Mouse (Mus musculus) forebrain, embryonic 14.5 days (tissue): ENCODE results near the gene Atpaf2. TPM values are rescaled to one million over a fixed set of nuclear protein-coding genes. Genes with fewer than 3 reads are reported as not detected.

ENCODE experiments used
- ATAC-seq: fragments of 200-750 bp; cut with Nextera tagmentation; 2 replicates; pipeline ENCODE4 v1.8.0; 2017; ENCODE audit warnings: mild to moderate bottlenecking, moderate library complexity
- DNase-seq: peaks from one replicate; pipeline ENCODE4 v3.0.0-alpha.2; 2015; ENCODE audit warnings: low spot score
- H3K27ac ChIP-seq: fragments of 300-500 bp; sonication (generic); 2 replicates; pipeline ENCODE4 v1.5.1; 2014; ENCODE audit warnings: low read depth, mild to moderate bottlenecking, control low read depth, low read length, moderate library complexity
- H3K27me3 ChIP-seq: fragments of 300-500 bp; sonication (generic); replicated peaks from 2 replicates; pipeline ENCODE4 v1.6.1; 2014; ENCODE audit warnings: low read length, control low read depth, mixed read lengths; ENCODE audit not compliant: control insufficient read depth, insufficient read depth
- H3K36me3 ChIP-seq: fragments of 300-500 bp; sonication (generic); 2 replicates; pipeline ENCODE4 v1.6.1; 2014; ENCODE audit warnings: low read length, control low read depth; ENCODE audit not compliant: control insufficient read depth, insufficient read depth
- H3K4me1 ChIP-seq: fragments of 300-500 bp; sonication (generic); 2 replicates; pipeline ENCODE4 v1.6.1; 2014; ENCODE audit warnings: antibody characterized with exemption, low read length, control low read depth; ENCODE audit not compliant: control insufficient read depth, insufficient read depth
- H3K4me2 ChIP-seq: fragments of 300-500 bp; sonication (generic); 2 replicates; pipeline ENCODE4 v1.6.1; 2014; ENCODE audit warnings: mild to moderate bottlenecking, control low read depth, low read length
- H3K4me3 ChIP-seq: fragments of 300-500 bp; sonication (generic); 2 replicates; pipeline ENCODE4 v1.5.1; 2014; ENCODE audit warnings: low read depth, low read length, control low read depth
- H3K9ac ChIP-seq: fragments of 300-500 bp; sonication (generic); 2 replicates; pipeline ENCODE4 v1.6.1; 2014; ENCODE audit warnings: mild to moderate bottlenecking, low read length, control low read depth, moderate library complexity
- H3K9me3 ChIP-seq: fragments of 300-500 bp; sonication (generic); replicated peaks from 2 replicates; pipeline ENCODE4 v1.6.1; 2016; ENCODE audit warnings: low read length, control low read depth, mixed read lengths; ENCODE audit not compliant: control insufficient read depth
- WGBS: fragments of 180-500 bp; shearing (Covaris S2); extraction: QIAGEN DNeasy Blood & Tissue Kit; methylation state at CpG from one replicate; pipeline ENCODE4 v1.1.7; 2014; 5-methylcytosine and 5-hydroxymethylcytosine counted together
- polyA plus RNA-seq: library from polyadenylated mRNA; unstranded; fragments of >200 nt; fragmentation: Nextera tagmentation; extraction: Ambion mirVana; gene quantifications from 2 replicates; pipeline ENCODE4 v1.2.1, GENCODE M21; 2014

Gene Atpaf2
- polyA plus RNA-seq, 1 experiment from 2014 or later = 40.3 TPM

DNA sequence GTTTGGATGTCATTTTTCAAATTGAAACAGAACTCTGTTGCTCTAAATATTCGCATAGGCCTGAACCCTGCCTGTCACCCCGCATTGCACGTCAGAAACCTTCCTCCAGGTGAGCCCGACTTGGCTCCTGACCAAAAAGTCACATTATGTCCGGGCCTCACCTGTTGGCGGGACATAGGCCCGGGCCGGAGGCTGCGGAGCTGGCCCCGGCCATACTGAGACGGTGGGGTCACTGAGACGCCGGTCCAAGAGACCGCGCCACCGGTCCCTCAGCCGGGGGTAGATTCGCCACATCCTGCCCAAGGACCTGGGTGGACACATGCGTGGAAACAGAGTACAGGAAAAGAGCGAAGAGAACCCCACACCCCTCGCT lies 1.7 kb downstream of the Atpaf2 start:
- no peak for ATAC-seq

DNA sequence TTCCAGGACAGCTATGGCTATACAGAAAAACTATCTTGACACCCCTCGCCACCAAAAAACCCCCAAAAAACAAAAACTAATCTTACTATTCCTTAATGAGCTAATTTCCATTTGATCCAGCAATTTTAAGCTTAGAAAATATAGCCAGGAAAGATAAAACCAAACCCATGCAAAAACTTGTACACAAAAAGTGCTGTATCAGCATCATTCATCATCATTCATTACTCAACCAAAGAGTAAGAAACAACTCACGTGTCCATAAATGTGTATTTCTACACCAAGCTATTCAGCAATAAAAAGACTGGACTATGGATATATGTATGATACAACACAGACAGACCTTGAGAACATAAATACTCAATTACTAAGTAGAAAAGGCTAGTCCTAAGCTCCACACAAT lies 5.3 kb downstream of the Atpaf2 start:
- no peak for ATAC-seq
- H3K36me3 ChIP-seq = peaks cover 15% of the 10 kb centered on the region
- H3K4me2 ChIP-seq = no peak overlapping the region
- H3K27ac ChIP-seq = no peak overlapping the region
- no peaks in the 10 kb centered on the region for H3K27me3 ChIP-seq
- peaks cover 9% of the 10 kb centered on the region for H3K4me1 ChIP-seq
- H3K9ac ChIP-seq = no peak overlapping the region
- no peak overlapping the region for H3K4me3 ChIP-seq
- 91% methylated on average over 2 of the region's 2 CpGs for WGBS
- no peak for DNase-seq
- no peaks in the 10 kb centered on the region for H3K9me3 ChIP-seq

More for the DNA sequence above, 1.7 kb downstream of the Atpaf2 start:
- peak overlapping the region; percentile 79 for H3K4me2 ChIP-seq
- whole genome bisulfite sequencing = under 1% methylated on average over 21 of the region's 21 CpGs
- no peaks in the 10 kb centered on the region for H3K36me3 ChIP-seq
- H3K4me1 ChIP-seq = peaks cover 19% of the 10 kb centered on the region
- H3K4me3 ChIP-seq = peak overlapping the region; percentile 78
- peak overlapping the region; percentile 84 for H3K9ac ChIP-seq
- no peaks in the 10 kb centered on the region for H3K27me3 ChIP-seq
- H3K9me3 ChIP-seq = no peaks in the 10 kb centered on the region
- peak overlapping the region; percentile 63 for H3K27ac ChIP-seq
- DNase-seq = no peak

DNA sequence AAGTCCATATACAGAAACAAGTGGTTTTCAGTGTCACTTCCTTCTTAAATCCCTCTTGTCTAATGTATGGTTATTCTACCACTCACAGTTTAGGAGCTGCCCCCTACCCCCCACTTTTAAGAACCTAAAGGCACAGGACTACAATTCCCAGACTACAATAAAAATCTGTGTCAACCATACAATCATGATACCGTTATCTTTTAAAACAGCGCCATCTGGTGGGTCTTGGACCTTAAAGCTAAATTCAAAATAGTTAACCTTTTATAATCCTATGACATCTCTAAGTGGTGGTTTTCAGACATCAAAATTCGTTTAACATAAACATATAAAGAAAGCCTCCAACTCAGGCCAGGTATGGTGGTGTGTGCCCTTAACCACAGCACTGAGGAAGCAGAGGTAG lies 6.1 kb downstream of the Atpaf2 start:
- DNase-seq (peak; percentile 93), ATAC-seq (no peak)
- Histone ChIP-seq H3K36me3 (peaks cover 23% of the 10 kb centered on the region), H3K9ac (no peak overlapping the region), H3K4me1 (peaks cover 9% of the 10 kb centered on the region), H3K4me3 (no peak overlapping the region), H3K4me2 (no peak overlapping the region), H3K27ac (no peak overlapping the region), H3K9me3 (no peaks in the 10 kb centered on the region), H3K27me3 (no peaks in the 10 kb centered on the region)
- WGBS = 9% methylated on average over 3 of the region's 3 CpGs

DNA sequence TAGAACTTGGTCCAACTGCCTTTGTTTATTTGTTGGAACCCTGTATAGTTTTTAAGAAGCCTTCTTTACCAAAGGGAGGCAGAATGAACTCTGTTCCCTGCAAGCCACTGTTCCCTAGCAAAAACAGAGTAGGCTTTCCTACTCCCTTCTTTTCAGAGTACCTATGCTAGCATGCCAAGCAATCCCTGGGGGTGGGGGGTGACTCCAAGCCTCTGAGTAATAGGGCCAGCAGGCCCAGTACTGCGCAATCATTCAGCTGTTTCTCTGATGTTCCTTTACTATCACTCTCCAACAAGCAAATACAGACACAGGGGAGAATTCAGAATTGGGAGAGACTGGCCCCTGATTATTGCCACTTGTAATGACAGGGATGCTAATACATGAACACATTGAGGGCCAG lies 11.7 kb downstream of the Atpaf2 start:
- DNase-seq = no peak
- Histone ChIP-seq H3K36me3 (peaks cover 65% of the 10 kb centered on the region), H3K4me2 (no peak overlapping the region), H3K4me1 (no peaks in the 10 kb centered on the region), H3K27me3 (no peaks in the 10 kb centered on the region), H3K4me3 (no peak overlapping the region), H3K9ac (no peak overlapping the region), H3K27ac (no peak overlapping the region), H3K9me3 (no peaks in the 10 kb centered on the region)
- no peak for ATAC-seq
- WGBS = 100% methylated on average over 1 of the region's 1 CpGs

GRCm38 (mm10) chr11:60397172-60397571 lies 21.1 kb downstream of the Atpaf2 start:
- H3K4me3 ChIP-seq = no peak overlapping the region
- WGBS = 84% methylated on average over 2 of the region's 2 CpGs
- H3K27me3 ChIP-seq = no peaks in the 10 kb centered on the region
- no peak overlapping the region for H3K9ac ChIP-seq
- no peak overlapping the region for H3K27ac ChIP-seq
- no peak overlapping the region for H3K4me2 ChIP-seq
- H3K4me1 ChIP-seq = no peaks in the 10 kb centered on the region
- ATAC-seq = no peak
- H3K36me3 ChIP-seq = peaks cover 19% of the 10 kb centered on the region
- H3K9me3 ChIP-seq = no peaks in the 10 kb centered on the region
- no peak for DNase-seq

GRCm38 (mm10) chr11:60396546-60396945 lies 21.7 kb downstream of the Atpaf2 start:
- H3K4me1 ChIP-seq = no peaks in the 10 kb centered on the region
- H3K27me3 ChIP-seq = no peaks in the 10 kb centered on the region
- 48% methylated on average over 6 of the region's 6 CpGs for WGBS
- no peak overlapping the region for H3K4me2 ChIP-seq
- peaks cover 16% of the 10 kb centered on the region for H3K36me3 ChIP-seq
- H3K9me3 ChIP-seq = no peaks in the 10 kb centered on the region
- no peak overlapping the region for H3K9ac ChIP-seq
- no peak overlapping the region for H3K4me3 ChIP-seq
- ATAC-seq (peak; percentile 79), DNase-seq (peak; percentile 77)
- no peak overlapping the region for H3K27ac ChIP-seq

DNA sequence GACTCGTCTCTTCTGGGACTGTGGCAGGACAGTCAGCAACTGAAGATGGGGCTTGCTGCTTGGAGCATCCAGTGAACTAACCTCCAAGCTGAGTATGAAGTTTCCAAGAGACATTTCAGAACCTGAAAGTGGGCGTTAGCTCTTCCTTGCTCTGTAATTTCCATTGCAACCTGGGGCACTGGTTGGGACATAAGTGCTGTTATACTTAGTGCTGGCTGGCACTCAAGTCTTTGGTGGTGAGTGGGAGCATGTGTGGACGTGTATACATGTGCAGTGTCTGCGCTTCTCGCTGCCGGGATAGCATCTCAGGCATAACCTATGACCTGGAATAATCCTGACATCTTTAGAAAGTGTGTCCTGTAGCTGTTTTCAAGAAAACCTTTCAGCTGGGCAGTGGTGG lies 26.9 kb downstream of the Atpaf2 start:
- Histone ChIP-seq H3K4me2 (no peak overlapping the region), H3K4me1 (no peaks in the 10 kb centered on the region), H3K4me3 (no peak overlapping the region), H3K9ac (no peak overlapping the region), H3K27ac (no peak overlapping the region), H3K9me3 (no peaks in the 10 kb centered on the region), H3K27me3 (no peaks in the 10 kb centered on the region), H3K36me3 (no peaks in the 10 kb centered on the region)
- DNase-seq = no peak
- WGBS = 88% methylated on average over 6 of the region's 6 CpGs
- ATAC-seq = no peak

- no peak for DNase-seq
- Histone ChIP-seq H3K27ac (no peak overlapping the region), H3K9ac (no peak overlapping the region), H3K4me2 (no peak overlapping the region), H3K9me3 (no peaks in the 10 kb centered on the region), H3K4me3 (no peak overlapping the region), H3K27me3 (no peaks in the 10 kb centered on the region), H3K4me1 (peaks cover 12% of the 10 kb centered on the region), H3K36me3 (no peaks in the 10 kb centered on the region)
- no peak for ATAC-seq
- WGBS = 93% methylated on average over 2 of the region's 2 CpGs
Observed at GRCm38 (mm10) chr11:60387944-60388343, 30.3 kb downstream of the Atpaf2 start.

- Histone ChIP-seq H3K4me2 (no peak overlapping the region), H3K9ac (peak overlapping the region; percentile 60; the same call in 1 of the 2 replicates), H3K9me3 (no peaks in the 10 kb centered on the region), H3K4me1 (peaks cover 12% of the 10 kb centered on the region), H3K36me3 (no peaks in the 10 kb centered on the region), H3K27me3 (no peaks in the 10 kb centered on the region), H3K27ac (0 out of 2 replicates have a peak overlapping the region, but pooled peaks have one; percentile 84), H3K4me3 (no peak overlapping the region)
- ATAC-seq (no peak), DNase-seq (no peak)
- WGBS = 89% methylated on average over 5 of the region's 5 CpGs
Observed at GRCm38 (mm10) chr11:60385946-60386345, 32.3 kb downstream of the Atpaf2 start.
